Mouse (Mus musculus): ENCODE measurements around the gene Pax2.

The Pax2 gene

DNA sequence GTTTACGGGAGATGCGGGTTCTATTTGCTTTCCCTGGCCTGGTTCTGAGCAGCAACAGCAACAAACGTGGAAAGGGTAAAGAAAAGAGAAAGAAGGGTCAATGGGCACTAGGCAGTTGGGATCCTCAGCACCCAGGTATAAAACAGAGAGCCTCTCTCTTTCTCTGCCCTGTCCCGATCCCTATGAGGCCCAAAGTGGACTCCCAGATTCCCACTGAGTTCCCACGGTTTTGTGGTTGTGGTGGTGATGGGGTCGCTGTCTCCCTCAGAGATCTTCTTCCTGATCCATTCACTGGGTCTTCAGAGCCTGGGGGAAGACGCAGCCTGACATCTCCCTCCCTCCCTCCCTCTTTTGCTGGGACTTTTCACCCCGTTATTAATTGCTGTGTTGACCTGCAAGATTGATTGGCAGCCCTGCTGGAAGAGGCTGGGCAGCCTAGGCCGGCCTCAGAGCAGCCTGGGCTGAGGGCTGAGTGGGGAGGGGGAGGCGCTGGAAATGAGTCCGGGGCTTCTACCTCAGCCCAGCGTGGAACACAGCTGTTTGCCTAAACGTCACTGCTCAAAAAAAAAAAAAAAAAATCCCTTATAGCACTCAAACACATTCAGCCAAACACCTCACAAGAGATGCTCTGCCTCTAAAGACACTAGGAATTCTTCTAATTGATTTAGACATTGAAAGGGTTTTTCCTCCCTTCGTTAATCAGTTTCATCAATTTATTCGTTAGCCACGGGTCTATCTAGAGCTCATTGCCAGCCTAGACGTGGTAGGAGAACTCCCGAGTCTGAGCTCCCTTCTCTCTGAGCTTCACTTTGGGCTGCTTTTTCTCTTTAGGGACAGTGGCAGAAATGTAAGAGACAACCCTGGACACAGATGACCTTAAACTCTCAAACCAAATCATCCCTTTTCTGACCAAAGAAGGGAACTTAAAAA lies 6.5 kb upstream of the Pax2 start:
- DNase-seq (ENCODE audit: low spot score): no peak

DNA sequence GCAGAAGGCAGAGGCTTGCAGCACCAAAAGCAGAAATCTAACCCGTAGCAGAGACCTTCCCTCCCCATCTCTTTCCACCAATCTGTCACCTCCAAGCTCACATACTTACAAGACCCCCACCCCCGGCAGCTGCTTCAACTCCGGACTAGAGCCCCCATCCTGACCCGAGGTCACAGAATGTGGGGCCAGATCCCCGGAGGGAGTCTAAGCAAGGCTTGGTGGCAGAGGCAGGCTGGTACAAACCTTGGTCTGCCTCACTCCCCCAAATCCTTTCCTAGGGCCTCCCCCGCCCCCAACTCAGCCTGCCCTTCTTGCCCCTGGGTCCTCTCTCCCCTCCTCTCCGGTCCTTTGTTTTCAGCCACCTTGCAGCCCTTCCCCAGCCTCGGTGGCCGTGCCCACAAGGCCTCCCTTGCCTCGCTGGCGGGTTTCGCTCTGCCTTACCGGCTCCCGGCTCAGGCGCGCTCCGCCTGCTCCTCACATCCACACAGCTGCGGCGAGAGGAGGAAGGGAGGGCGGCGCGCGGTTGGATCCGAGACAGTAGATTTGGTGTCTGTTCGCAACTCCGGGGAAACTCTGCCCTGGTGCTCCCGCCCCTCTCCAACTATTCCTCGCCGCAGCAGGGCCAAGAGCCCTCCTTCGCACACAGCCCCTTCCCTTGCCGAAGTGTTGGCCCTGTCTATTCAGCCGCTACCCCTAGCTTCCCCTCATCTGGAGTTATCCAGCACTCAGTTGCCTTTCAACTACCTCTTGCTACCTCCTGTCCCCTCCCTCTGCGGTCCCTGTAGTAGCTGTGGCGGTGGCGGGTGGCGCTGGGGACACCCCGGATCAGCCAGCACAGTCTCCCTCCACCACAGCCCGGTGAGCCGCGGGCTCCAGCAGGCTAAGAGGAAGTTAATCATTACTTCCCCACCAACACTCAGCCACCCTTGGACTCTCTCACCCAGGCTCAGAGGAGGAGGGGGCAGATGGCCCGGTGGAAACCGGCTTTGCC lies 5.5 kb upstream of the Pax2 start:
- DNase-seq (ENCODE audit: low spot score): no peak

DNA sequence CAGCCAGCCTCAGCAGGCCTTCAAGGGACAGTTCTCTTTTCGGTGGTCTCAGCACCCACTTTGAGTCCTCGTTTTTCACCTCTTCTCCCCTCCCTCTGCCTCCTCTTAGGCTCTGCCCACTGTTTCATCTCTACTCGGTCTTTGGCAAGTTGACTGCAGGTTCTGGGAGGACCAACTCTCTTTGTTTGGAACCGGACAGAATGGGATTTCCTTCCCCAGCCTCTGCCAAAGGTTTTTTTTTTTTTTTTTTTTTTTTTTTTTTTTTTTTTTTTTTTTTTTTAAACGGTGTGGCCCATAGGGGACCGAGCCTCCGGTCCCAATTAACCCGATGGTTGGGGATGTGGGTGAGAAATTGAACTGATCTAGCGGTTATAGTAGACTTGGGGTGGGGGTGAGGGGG lies 4.8 kb upstream of the Pax2 start:
- DNase-seq (ENCODE audit: low spot score): no peak

DNA sequence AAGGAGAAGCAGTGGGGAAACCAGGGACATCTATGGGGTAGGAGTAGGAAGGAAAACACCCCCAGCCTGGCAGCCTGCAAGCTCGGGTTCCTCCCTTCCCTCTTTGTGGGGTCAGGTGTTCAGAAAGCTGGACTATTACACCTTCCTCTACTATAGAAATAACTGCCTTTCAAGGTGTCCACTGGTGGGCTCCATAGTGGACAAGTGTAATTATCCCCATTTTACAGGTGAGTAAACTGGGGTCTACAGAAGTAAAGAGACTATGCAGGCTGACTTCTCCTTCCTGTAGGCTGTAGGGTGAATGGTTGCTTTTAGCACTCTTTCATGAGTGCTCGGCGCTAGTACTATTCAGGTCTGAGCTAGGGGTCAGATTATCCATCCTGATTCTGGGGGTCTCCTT lies 4.3 kb upstream of the Pax2 start:
- no peak for DNase-seq (ENCODE audit: low spot score)

DNA sequence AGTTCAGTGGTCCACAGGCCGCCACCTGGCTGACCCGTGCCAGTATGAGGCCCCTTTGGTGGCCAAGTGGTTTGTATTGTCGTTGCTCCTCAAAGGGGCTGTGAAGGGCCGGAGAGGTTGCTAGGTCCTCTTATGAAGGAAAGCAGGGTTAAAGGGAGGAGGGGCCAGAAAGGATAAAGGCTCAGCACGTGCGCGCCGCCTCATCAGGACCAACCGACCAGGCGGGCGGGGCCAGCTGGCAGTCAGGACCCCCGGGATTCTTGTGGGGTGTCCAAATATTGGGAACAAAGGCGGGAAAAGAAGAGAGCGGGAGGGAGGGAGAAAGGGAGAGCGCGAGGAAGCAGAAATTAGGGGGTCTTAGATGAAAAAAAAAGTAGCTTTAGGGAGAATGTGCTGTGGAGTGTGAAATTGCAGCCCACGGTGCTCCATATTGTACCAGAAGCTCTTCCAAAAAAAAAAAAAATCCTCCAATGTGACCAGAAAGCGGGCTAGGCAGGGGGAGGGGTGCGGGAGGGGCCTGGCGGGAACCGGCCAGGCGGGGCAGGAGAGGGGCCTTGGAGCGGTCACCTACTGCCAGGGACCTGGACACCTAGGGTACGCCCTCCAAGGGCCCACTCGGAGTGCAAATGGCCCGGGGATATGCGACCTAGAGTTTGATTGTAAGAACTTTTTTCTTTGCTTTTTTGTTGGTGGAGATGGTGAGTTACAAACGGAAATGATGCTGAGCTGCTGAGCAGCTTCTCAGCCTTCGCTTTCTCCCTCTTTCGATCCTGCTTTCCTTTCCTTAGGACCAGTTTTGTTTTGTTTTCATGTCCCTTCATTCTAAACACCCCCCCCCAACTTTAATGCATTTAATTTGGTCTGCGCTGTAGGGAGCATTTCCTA lies 3.5 kb upstream of the Pax2 start:
- DNase-seq (ENCODE audit: low spot score): no peak

DNA sequence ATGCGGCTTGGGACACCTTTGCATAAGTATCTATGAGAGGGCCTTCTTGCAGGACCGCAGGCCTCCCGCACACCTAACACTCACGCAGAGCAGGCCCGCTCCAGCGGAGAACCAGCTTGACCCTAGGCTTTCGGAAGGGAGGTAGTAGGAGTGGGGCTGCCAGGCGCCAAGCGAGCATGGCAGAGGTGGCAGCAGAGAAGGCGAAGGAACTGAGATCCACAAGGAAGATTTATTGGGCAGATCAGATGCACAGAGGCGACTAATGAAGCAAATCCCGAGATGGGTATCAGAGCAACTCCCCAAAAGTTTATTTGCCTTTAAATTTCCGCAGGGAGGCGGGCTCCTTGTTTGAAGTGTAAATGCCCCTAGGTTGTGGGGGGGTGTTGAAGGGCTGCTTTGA lies 2.5 kb upstream of the Pax2 start:
- no peak for DNase-seq (ENCODE audit: low spot score)

DNA sequence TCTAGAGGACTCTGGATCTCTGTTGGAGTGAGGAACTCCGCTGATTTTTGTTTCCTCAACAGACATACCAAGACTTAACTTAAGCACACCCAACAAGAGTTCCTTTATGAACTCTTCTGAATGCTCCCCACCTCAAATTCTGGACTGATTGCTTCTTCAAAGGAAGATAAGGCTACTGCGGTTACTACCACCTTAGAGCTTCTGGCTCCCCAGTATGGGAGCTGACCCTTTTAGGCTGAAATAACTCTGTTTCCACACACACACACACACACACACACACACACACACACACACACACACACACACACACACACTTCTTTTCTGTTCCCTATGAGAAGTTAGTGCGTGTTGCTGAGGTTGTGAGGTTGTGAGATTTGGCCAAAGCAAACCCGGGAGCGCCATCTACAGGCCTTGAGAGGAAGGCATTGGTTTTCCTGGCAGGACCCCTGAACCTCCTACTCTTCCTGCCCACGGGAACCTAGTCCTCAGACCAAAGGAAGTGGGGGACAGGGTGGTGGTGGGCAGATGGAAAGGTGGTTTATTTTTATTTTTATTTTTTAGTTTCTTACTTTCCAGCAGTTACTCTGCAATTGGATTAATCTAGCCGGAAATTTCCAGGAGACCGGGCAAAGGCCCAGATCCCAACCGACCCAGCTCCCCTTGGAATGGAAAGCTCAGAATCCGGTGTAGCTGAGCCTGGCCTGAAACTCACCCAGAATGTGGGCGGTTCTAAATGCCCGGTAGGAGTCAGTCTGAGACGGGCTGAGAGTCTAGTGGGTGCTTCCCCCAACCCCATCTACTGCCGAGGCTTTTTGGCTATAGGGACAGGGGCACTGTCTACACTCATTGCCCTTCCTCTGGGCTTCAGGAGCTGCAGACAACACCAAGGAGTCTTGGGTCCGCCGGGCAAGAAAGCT lies 1.1 kb upstream of the Pax2 start:
- DNase-seq (ENCODE audit: low spot score): no peak

DNA sequence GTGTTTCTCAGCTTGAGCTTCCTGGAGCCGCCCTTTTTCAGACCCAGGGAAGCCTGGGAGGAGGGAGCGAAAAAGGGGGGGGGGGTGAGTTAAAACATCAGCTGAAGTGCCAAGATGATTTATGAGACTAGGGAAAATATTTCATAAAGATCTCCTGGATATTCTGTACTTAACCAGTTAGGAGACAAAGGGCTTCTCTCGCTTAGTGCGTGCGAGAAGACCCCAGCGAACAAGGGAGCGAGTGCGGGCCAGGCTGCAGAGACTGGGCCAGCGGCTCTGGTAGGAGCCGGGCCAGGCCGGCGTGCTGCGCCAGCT lies 510 bp upstream of the Pax2 start:
- DNase-seq (ENCODE audit: low spot score): no peak

DNA sequence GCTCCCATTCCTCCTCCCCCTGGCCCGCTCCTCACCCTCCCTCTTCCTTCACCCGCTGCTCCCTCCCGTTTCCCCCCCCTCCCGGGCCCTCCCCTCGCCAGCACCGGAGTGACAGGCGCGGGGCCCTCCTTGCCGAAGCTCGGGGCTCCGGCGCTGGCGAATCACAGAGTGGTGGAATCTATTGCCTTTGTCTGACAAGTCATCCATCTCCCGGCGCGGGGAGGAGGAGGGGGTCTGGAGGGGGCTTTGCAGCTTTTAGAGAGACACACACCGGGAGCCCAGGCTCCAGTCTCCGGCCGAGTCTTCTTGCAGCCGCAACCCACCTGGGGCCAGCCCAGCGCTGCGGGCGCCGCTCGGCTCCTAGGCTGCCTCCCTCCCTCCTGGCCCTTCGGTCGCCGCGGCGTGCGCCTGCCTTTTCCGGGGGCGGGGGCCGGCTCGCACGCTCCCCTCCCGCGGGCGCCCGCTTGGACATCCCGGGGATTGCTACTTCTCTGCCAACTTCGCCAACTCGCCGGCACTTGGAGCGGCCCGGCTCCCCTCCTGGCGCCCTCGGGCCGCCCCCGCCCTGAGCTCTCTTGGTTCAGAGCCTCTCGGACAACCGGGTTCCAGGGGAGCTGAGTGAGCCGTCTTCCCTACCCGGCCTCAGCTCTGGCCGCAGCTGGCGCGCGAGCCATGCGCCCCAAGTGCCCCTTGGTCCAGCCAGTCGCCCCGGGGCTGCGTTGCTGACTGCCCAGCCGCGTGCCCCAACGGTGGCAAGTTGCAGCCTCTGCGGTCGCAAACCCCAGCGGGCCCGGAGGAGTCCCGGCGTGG lies 781 bp downstream of the Pax2 start:
- no peak for DNase-seq (ENCODE audit: low spot score)

DNA sequence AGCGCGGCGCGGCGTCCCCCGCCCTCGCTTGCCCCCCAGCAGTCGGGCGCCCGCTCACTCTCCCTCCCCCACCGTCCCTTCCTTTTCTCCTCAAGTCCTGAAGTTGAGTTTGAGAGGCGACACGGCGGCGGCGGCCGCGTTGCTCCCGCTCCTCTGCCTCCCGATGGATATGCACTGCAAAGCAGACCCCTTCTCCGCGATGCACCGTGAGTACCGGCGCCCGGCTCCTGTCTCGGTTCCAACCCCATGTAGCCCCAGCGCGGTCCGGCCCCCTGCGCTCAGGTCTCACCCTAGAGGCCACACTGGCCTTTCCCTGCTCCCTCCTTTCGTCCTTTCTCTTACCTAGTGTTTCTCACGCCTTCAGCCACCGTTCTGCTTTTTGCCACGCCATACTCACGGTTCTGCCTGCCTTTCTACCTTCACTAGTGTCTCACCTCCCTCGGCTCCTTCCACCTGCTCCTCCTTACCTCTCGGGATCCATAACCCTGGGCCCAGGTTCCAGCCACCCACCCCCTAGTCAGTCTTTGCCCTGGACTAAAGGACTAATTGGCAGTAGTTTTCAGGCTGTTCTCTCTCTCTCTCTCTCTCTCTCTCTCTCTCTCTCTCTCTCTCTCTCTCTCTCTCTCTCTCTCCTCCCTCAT lies 1.5 kb downstream of the Pax2 start:
- no peak for DNase-seq (ENCODE audit: low spot score)

DNA sequence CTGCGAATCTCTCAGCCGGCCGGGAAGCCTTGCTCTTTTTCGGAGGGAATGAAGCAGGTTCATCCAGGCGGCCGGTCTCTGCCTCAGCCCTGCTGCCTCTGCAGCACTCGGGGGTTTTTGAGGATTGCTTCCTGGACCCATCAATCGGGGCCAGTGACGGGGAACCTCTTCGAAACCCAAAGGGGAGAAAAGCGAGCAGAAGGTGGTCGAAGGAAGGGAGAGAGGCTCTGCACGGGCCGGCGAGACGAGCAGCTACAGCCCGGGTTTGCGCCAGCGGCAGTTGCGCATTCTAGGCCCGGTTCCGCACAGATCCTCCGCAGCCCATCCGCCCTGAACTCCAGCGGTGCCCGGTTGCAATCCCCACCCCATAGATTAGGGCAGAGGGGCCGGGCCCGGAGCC lies 3.0 kb downstream of the Pax2 start:
- no peak for DNase-seq (ENCODE audit: low spot score)

DNA sequence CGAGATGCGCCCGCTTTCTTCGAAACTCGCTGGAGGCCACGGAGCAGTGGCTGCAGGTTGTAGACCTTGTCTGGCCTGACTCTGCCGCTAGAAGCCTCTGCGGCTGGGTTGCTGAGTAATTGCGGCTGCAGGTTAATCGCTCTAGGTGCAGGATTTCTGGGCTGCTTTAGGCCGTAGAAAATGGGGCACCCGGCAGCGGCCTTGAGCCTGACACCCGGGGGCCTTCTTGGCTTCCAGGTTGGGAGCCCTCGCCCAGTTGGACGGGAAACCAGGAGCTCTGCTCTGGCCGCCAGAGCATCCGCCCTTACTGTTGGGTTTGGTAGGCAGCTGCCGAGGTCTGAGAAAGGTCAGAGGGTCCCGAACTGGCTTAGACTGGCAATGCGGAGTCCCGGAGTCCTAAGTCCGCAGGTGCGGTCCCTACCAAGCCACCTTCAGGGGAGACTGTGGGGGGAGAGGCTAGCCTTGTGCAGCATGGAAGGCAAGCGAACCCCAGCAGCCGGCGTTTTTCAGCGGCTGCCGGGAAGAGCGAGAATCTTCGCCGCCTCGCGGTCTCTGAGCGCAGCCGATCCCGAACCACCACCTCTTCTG lies 3.8 kb downstream of the Pax2 start:
- DNase-seq (ENCODE audit: low spot score): no peak

DNA sequence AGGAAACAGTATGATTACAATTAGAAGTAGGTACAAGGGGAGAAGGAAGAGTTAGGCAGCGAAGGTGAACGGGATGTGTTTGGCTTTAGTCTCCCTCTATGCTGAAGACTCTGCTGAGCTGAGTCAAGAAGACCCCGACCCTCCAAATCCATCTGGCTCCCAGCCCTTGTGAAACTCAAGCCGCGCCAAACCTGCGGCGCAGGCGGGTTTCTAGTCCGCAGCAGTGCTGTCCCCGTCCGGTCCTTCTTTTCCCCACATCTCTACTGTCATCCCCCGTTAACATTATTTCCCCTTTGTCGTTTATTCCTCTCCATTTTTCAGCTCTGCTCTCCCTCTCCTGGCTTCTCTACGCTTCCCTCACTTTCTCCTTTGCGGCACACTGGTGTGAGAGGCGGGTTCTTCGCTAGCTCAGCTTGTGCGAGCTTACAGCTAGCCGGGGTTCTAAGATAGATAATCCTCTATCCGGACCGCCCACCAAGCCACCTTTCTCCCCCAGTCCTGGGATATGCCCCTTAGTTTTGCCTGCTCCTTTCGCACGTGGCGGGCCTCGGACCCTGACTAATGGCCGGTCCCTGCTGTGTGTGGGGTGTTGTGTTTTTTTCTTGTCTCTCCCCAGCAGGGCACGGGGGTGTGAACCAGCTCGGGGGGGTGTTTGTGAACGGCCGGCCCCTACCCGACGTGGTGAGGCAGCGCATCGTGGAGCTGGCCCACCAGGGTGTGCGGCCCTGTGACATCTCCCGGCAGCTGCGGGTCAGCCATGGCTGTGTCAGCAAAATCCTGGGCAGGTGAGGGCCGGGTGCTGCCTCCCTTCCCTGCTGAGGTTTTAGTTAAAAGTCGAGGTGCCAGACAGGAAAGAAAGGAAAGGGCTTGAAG lies 4.7 kb downstream of the Pax2 start:
- no peak for DNase-seq (ENCODE audit: low spot score)

DNA sequence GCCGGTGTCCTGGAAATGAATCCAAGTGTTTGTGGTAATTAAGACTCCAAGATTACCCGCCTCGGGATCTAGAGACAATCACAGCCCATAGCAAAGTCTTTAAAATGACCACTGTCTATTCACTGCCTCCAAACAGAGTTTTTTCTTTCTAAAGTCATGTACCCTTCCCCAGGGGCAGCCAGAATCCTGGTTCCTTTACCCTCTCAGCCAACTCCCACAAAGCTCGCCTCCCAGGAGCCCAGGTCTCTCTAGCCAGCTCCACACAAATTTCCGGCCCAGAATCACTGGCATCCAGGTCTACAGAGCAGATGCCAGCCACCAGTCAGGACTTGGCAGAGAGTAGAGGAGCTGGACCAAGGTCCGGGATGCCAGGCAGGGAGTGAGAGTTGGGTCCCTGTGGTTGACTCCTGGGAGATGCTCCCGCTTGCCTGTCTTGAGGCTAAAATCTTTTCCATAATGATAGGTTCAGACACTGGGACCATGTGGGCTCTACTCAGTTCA lies 6.3 kb downstream of the Pax2 start:
- DNase-seq (ENCODE audit: low spot score): no peak

DNA sequence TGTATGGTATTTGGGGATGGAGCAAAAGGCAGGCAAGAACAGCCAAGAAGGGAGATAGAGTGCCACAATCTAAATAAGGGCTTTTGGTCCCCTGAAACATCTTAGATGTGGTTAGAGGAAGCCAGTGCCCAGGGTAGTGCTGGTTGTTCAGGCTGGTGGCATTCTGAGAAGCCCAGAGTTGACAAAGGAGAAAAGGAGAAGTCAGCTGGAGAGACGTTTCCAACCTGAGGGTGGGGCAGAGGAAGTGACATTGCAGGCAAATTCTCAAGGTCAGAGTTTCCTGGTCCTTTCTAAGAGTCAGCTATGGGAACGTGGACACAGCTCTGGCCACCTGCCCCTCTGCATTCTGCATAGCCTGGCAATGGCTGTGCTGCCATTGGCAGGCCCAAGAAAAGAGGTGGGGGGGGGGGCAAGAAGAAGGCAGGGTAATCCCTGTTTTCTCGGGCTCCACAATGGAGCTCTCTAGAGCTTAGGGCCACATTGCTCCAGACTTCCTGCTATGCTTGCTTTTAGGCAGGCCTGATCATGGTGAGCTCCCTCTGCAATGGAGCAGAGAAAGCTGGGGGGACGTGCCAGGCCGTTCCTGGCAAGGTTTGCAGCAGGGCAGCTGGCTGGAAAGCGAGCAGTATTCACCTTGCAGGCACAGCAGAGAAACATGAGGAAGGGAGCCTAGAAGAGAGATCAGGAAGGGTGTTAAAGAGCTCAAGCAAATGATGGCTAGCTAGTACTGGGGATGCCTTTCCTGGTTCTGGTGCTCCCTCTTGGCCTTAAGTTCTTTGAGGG lies 14.6 kb downstream of the Pax2 start:
- no peak for DNase-seq (ENCODE audit: low spot score)

DNA sequence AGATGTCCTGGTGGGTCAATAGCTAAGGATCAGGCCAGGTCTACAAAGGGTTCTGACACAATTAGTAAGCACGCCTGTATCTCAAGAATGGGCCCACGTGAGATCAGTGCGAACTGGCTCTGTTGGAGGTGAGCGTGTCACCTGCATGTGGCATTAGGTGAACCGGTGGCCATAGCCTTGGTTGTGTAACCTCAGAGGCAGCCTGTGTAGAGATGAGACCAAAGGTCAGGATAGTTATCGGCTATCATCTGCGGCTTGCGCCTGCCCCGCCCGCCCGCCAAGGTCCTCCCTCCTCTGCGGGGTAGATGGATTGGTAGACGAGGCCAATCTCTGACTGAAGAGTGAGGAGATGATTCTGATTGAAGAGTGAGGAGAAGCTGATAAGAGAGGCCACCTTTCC lies 15.7 kb downstream of the Pax2 start:
- no peak for DNase-seq (ENCODE audit: low spot score)

DNA sequence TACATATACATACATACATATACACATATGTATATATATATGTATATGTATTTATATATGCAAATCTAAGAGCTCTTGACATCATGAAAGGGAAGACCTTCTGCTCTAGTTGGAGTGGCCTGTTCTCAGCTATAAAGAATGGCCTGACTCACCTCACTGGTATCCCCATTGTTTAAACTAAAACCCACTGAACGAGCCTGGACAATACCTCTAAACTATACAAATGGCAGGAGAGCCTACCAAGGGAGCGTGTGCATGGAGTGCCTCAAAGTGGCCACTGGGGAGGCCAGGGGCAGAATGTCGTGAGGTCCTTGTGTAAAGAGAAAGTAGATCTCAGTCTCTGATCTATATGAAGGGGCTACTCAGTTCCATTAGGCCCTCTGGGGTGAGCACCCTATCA lies 26.1 kb downstream of the Pax2 start:
- no peak for DNase-seq (ENCODE audit: low spot score)
